Mouse (Mus musculus) adrenal gland (tissue): ENCODE results near the gene Fam49a.

Experiments
- intact Hi-C: fragments of 180-260 bp; cut with DNase I; formaldehyde crosslinking; loops from one replicate; pipeline ENCODE4 v1.15.1; 2025

Fam49a gene

GRCm38 (mm10) chr12:12307245-12307644, 45.3 kb downstream of the Fam49a start:
- intact Hi-C loops, result no loop called here

GRCm38 (mm10) chr12:12313437-12313836, 51.5 kb downstream of the Fam49a start:
- intact Hi-C loops, result loop anchor here (10.0 kb wide), 2 partner anchors 49 to 969 kb away; partner anchors contain the start of gene Fam49a

- intact Hi-C loops, result loop anchor here (10.0 kb wide), 2 partner anchors 49 to 969 kb away; partner anchors contain the start of gene Fam49a
These were observed 52.0 kb downstream of the Fam49a start for GRCm38 (mm10) chr12:12313919-12314318.

GRCm38 (mm10) chr12:12314326-12314725, 52.4 kb downstream of the Fam49a start:
- intact Hi-C loops, result loop anchor here (10.0 kb wide), 2 partner anchors 50 to 970 kb away; partner anchors contain the start of gene Fam49a

DNA sequence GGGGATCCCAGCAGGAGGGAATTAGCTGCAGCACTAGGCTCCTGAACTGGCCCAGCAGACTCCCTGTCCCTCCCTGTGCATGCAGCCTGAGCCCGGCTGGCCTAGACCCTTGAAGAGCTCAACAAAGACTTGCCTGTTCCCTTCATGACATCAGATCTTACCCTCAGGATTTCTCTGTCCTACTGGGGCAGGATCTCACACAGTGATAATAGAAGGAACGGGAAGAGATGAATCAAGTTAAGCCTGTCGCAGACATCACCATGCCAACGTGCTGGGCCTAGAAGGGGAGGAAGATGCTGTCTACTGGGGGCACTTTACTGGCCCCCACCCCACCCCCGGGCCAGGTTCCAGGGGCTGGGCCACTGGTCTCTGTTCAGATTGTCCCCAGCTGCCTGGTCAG, 53.1 kb downstream of the Fam49a start:
- intact Hi-C loops, result loop anchor here (10.0 kb wide), 2 partner anchors 50 to 970 kb away; partner anchors contain the start of gene Fam49a

DNA sequence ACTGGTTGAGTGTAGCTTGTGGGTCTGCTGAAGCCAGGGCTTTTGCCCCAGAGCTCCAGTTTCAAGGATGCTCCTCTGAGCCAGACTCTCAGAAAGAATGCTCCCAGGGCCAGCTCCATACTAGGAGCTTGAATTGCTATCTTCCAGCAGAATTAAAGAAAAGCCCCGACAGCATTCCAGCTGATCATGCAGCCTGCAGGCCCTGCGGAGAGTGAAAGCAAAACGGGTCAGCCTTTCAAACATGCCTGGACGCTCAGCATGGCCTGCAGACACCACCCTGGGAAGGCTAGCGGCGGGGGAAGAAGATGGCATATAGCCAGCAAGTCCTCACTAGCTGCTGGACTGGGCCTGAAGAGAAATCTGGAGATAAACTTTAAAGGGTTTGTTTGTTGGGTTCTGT, 55.0 kb downstream of the Fam49a start:
- intact Hi-C loops, result loop anchor here (10.0 kb wide), 2 partner anchors 52 to 972 kb away; partner anchors contain the start of gene Fam49a

DNA sequence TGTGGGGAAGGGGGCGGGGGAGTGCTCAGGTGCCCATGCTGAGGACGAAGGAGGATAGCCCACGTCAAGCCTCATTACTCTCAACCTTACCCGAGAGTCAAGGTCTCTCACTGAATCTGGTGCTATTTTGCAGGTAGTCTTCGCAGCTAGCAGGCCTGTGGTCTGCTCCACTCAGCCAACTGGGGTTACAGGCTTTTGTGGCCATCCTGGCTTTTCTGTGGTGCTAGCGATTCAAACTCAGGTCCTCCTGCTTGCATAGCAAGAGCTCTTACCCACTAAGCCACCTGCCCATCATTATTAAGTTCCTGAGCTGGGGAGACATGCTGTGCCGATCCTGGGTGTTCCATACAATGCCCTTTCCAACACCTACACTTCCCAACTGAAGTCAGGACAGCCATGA, 55.7 kb downstream of the Fam49a start:
- intact Hi-C loops, result loop anchor here (1.0 to 10.0 kb wide), 3 partner anchors 53 to 973 kb away; partner anchors contain the start of gene Fam49a

- intact Hi-C loops, result loop anchor here (1.0 to 10.0 kb wide), 3 partner anchors 53 to 973 kb away; partner anchors contain the start of gene Fam49a
These were observed 56.3 kb downstream of the Fam49a start for GRCm38 (mm10) chr12:12318140-12318734.

DNA sequence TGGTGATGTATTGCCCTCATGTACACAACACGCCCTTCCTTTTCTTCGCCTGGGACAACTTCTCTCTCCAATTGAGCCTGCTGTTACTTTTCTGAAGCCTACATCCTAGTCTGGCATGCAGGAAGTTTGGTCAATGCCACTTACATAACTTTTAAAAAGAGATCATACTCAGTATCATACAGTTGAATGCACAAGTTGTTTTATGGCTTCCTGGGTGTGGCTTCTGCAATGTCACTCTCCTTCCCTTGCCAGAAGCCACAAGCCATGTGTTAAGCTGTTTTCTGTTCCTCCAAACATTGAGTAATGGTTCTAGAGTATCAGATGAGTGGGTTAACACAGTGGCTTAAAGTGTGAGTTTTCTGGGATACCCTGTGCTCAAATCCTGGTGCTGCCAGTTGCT, 58.8 kb downstream of the Fam49a start:
- intact Hi-C loops, result loop anchor here (5.0 to 10.0 kb wide), 4 partner anchors 77 to 892 kb away; partner anchors contain the start of gene Mycn

DNA sequence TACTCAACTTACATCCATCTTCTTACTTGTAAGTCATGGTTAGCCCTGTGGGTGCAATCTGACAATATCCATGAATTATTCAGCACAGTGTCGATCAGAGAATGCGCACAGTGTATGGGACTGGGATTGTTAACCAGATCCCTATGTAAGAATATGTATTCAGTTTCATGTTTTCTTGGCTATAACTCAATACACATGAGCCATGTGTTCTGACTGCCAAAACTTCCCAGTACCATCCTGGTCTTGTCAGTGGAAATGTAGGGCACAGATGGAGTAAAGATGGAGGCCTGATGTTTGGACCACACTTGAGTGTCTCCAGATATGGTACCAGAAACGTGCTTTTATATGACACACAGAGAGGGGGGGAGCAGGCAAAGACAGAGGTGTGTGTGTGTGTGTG, 59.2 kb downstream of the Fam49a start:
- intact Hi-C loops, result loop anchor here (5.0 to 10.0 kb wide), 4 partner anchors 76 to 891 kb away; partner anchors contain the start of gene Mycn

DNA sequence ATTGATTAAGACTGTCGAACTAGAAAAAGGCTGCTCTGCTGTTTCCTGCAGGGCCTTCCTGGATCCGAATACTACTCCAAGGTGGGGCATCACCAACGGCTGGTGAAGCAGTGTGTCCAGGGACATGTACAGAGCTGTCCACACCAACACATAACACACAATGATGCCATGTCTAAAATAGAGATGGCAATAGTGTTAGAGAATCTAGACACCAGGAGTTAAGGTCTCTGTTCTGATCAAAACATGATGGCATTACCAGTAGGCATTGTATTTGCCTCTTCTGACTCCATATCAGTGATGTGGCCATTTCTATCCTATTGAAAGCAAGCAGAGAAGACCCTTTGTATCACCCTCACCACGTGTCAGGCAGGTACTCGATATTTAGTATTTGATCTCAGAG, 61.1 kb downstream of the Fam49a start:
- intact Hi-C loops, result loop anchor here (5.0 to 10.0 kb wide), 4 partner anchors 74 to 889 kb away; partner anchors contain the start of gene Mycn

- intact Hi-C loops, result loop anchor here (5.0 to 10.0 kb wide), 4 partner anchors 74 to 889 kb away; partner anchors contain the start of gene Mycn
These were observed 61.8 kb downstream of the Fam49a start for GRCm38 (mm10) chr12:12323616-12324223.

DNA sequence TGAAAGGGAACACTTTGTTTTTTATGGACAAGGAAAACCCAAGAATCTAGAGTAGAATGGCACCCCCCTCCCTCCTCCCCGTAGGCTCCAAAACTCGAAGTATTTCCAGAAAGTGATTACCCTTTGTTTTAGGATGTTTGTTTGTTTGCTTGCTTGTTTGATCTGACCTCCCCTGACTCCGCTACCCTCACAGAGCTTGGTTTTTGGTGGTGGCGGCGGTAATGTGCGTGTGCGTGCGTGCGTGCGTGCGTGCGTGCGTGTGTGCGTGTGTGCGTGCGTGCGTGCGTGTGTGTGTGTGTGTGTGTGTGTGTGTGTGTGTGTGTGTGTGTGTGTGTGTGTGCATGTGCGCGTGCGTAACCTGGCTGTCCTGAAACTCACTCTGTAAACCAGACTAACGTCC, 62.3 kb downstream of the Fam49a start:
- intact Hi-C loops, result loop anchor here (5.0 to 10.0 kb wide), 4 partner anchors 73 to 888 kb away; partner anchors contain the start of gene Mycn

- intact Hi-C loops, result no loop called here
These were observed 71.8 kb downstream of the Fam49a start for GRCm38 (mm10) chr12:12333526-12334310.

GRCm38 (mm10) chr12:12334486-12334885, 72.5 kb downstream of the Fam49a start:
- intact Hi-C loops, result no loop called here

- intact Hi-C loops, result no loop called here
These were observed 73.6 kb downstream of the Fam49a start for GRCm38 (mm10) chr12:12335566-12335965.

DNA sequence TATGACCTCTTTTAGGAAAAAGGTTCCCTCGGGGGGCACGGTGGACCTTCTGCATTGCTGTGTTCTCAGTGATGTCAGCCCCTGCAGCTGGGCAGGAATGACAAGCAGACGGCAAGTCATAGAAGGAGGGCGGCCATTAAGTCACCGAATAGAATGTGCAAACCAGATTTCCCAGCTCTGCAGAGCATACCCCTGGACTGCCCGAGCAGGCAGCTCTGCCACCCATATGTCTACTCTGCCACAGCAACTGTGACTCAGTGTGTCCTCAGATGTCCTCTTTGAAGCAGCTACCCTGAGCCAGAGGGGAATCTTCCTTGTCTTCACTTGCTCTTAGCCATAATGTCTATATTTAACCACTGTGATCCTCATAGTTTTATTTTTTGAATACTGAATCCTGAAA, 75.4 kb downstream of the Fam49a start:
- intact Hi-C loops, result no loop called here

- intact Hi-C loops, result no loop called here
These were observed 81.4 kb downstream of the Fam49a start for GRCm38 (mm10) chr12:12343320-12343719.

- intact Hi-C loops, result no loop called here
These were observed 86.7 kb downstream of the Fam49a start for GRCm38 (mm10) chr12:12348625-12349024.

- intact Hi-C loops, result no loop called here
These were observed 87.8 kb downstream of the Fam49a start for GRCm38 (mm10) chr12:12349645-12350288.
